Mouse (Mus musculus) olfactory bulb, adult 2 months (tissue): ENCODE results near the gene Lss.

ENCODE experiments used
- CTCF ChIP-seq: fragments of 200-500 bp; IDR thresholded peaks from 2 replicates; pipeline ENCODE4 v1.5.1; 2012; ENCODE audit warnings: low read depth, mild to moderate bottlenecking, low read length, moderate library complexity; ENCODE audit not compliant: insufficient read depth
- POLR2A ChIP-seq: fragments of 200-500 bp; IDR thresholded peaks from 2 replicates; pipeline ENCODE4 v1.6.1; 2012; ENCODE audit warnings: mild to moderate bottlenecking, low read depth, low read length, moderate library complexity; ENCODE audit not compliant: insufficient read depth

DNA sequence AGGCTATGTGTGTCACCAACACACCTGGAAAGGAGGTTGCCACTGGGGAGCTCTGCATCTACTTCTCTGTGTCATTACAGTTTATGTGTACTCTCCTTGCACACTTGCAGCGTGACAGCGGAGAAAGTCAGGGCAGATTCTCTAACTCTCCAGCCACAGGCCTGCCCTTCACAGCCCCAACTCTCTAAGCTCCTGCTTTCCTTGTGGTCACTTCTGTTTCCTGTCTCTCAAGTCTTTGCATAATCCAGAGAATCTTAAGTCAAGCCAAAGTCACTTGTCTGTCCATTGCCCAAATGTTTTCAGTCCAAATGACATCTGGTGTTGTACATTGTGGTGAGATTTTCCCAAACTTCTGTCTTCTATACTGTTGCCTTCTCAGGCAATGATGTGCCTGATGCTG, 45.1 kb upstream of the Lss start:
- TF ChIP-seq POLR2A (no peak), CTCF (no peak)
